Mouse (Mus musculus) gastrocnemius, postnatal 36 days (tissue): Measurements from ENCODE around the gene Ntmt1. TPM values are rescaled to one million over a fixed set of nuclear protein-coding genes. Genes with fewer than 3 reads are reported as not detected.

ENCODE experiments used
- DNase-seq, 2 experiments: peaks; one replicate each; pipeline ENCODE4 v3.0.0; 2022
- intact Hi-C: fragments of 180-260 bp; cut with DNase I; formaldehyde crosslinking; loops from one replicate; pipeline ENCODE4 v1.15.1; 2025
- long read RNA-seq, 2 experiments: library from polyadenylated mRNA; stranded (forward); transcript quantifications; one replicate each; pipeline ENCODE4 v2.0.0; 2021
- total RNA-seq, 2 experiments: library from RNA; stranded (reverse); gene quantifications; 2 replicates each; pipeline ENCODE4 v1.2.3; 2021

The Ntmt1 gene
- total RNA-seq: 10 to 100 TPM; 13.0 to 15.9 TPM
- long read RNA-seq, experiment 1, transcript Ntmt1-201 (4 exons, 1,387 nt): major isoform, 22 of 34 reads
- long read RNA-seq, experiment 1, partial matches to known transcripts: 3 of 34 reads
- long read RNA-seq, experiment 1, other reads (novel, unspliced or antisense): 7 of 34 reads
- long read RNA-seq, experiment 2, transcript Ntmt1-201 (4 exons, 1,387 nt): major isoform, 39 of 47 reads
- long read RNA-seq, experiment 2, partial matches to known transcripts: 0 of 47 reads
- long read RNA-seq, experiment 2, other reads (novel, unspliced or antisense): 6 of 47 reads

DNA sequence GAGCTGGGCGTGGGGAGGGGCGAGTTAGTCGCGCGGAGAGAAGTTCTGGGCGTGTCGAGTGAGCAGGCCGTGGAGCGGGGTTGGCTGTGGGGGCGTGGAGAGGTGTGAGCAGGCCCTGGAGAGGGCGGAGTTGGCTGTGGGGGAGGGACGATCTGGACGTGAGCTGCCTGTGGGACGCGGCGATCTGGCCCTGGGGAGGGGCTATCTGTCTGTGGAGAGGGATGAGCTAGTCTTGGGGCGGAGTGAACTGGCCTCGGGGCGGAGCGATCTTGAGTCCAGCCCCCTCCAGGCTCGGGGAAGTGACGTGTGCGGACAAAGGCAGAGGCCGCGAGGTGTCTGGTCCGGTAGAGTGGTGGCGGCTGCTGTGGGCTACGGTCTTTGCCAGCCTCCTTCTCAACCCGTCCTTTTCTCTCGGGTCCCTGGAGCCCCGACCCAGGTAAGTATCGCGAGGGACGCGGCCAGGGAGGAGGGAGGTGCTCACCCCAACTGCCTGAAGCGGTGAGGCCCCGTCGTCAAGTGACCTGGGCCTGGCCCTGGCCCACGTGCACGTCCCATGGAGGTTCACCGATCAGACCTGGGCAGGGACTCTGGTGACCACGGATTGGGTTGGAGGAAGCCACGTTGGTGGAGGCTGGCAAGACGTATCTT is at the start of gene Ntmt1:
Gene Ntmt1 (plus strand): TSS at position 179 of the 648 bp plus-strand sequence.
- intact Hi-C loops: no loop called here
- peak; percentile 98 to 100 for DNase-seq

DNA sequence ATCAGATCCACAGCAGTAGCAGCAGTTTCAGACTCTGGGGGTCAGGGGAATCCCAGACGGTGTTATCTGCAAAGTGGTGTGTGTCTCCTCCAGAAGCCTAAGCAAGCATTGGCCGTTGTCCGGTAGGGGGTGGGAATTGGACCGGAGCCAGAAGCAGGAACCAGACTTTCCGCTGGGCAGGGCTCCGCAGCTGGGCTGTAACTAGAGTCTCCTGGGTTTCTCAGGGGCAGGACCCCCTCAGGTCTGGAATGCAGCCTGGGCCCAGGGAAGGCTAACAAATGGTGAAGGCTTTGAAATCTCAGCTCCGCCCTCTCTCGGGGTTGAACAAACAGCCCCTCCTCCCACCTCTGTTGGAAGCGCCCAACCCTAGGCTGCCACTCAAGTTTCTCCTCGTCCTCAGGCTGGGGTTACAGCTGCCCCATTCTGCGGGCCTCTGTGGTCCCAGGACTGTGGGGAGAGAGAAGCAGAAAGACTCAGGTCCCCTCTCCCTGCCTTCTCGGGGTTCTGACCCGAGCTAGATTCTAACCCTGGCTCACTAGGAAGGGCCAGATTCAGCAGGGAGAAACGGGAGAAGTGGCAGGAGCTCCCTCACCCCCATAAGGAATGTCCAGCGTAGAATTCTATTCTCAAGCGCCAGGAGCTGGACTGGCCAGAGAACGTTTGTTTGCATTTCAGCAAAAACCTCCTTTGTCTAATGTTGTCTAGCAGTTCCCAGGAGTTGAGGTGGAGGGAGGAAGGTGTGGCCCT is 49.1 kb upstream of the Ntmt1 start:
- intact Hi-C loops: no loop called here
- DNase-seq: peak; percentile 90

DNA sequence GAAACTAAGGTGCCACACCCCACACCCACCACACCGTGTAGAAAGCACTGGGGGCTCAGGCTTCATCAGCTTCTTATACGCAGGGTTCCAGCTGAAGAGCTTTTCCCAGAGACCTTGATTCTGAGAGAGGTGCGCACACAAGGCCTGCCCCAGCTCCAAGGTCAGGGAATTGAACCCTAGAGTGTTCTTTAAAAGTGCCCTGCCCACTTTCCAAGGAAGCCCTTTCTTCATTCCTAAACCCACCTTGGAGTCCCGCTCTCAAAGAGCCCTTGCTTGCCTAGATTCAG is 48.6 kb upstream of the Ntmt1 start:
- DNase-seq: no peak
- intact Hi-C loops: no loop called here

DNA sequence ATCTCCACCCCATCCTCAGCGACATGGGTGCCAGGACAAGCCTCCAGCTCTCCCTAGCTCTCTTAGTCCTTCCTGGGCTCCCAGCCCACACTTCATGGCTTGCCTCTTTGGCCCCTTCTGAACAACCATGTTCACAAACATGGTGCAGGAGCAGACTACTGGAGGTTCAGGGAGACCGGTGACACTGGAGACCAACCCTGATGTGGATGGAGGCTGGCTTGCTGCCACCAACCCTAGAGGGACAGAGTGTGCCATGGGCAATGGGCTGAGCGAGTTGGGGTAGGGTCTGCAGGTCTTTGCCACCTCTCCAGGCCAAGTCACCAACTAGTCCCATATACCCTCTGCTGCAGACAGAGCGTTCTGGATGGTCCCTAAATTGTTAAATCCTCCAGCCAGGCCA is 48.2 kb upstream of the Ntmt1 start:
- no peak for DNase-seq
- intact Hi-C loops: no loop called here

DNA sequence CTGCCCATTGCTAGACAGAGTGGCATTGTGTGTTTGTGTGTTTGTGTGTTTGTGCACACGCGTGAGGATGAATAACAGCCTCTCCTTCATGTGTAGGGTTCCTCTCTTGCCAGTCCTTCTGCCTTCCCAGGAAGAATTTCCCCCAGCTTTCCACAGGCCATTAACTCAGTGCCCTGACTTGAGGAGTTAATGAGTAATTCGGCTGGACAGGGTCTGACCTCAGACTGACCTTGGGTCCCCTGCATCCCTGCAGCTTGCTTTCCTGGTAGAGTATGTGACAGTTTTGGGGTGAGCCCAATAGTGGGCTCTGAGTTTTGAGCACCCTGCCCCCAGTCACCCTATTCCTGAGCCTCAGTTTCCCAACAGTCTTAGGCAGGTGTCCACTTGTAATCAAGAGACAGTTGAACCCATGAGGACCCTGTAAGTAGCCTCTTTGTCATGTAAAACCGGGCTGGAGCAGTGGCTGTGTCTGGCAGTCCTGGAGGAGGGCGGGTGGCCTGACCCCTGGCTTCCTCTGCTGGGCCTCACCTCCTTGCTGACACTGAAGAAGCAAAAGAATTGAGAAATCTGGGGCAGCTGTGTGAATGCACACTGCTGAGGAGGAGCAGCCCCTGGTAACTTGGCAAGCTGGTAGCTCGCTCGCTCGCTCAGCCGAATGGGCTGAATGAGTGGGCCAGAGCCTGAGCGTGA is 47.6 kb upstream of the Ntmt1 start:
- intact Hi-C loops: no loop called here
- DNase-seq: no peak

DNA sequence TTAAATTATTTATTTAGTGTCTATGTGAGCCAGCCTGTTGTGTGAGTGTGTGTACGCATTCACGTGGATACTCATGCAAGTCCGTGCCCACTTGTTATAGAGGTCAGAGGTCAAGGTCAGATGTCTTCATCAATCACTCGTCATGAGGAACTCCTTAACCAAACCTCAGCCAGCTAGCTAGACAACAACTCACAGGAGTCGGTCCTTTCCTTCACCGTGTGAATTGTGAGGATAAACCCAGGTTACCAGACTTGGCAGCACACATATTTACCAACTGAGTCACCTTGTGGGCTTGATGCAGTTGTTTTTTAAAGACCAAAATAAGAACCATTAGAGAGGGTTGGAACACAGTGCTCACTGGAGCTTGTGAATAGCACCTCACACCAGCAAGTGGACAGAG is 46.9 kb upstream of the Ntmt1 start:
- intact Hi-C loops: no loop called here
- DNase-seq: no peak

DNA sequence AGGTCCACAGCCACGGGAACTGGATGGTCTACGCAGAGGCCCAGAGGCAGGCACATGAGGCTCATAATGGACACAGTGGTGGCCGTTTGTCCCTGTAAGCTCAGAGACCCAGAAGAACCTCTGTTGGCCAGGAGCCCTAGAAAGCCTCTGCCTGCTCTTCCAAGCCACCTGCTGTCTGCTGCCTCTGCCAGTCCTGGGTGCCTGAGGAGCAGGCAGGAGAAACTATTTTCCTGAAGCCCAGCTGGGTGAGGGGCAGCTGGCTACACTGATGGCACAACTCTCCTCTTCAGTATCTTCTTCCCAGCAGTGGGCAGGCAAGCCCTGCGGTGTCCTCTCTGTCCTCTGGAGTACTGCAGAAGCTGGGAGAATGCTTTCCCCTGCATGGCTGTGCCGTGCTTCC is 41.2 kb upstream of the Ntmt1 start:
- no peak for DNase-seq
- intact Hi-C loops: no loop called here

DNA sequence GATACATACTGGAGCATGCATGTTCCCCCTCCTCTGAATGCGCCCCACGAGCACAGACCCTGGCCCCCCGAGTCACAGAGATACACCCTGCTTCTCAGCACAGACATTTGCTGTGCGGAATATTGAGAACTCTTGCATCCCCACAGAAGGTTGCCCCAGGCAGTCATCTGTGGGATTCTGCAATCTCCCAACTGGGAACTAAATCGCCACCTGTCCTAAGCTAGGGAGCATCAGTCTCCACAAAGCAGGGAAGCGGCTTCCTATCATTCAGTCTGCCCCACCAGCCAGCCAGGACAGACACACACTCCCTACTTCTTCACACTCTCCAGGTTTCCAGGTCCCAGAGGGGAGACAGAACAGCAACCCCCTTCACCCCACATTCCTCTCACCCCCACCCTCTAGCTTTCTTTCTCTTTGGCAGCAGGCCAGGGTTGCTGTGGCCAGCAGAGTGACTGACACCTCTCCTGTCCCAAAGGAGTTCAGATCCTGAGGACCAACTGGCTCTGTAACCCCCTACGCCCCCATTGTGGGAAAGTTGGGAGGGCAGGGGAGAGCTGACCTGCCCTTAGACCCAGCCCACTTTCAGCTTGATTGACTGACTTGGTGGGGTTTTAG is 39.9 kb upstream of the Ntmt1 start:
- no peak for DNase-seq
- intact Hi-C loops: no loop called here

DNA sequence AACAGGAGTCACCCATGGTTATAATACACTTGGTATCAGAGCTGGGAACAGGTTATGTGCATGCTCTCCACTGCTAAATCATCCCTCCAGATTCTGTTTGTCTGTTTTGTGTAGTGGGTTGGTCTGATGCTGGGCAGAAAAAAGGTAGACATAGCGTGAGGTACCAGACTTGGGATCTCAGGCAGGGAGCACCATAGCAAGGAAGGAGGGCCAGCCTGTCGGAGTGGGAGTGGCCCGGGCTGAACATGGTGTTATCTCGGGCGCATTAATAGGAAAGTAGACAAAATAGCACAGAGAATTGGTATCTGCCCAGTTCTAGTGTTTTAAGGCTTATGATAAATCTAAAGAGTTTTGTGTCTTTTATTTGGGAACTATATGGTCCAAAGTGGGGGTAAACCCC is 39.1 kb upstream of the Ntmt1 start:
- no peak for DNase-seq
- intact Hi-C loops: no loop called here

DNA sequence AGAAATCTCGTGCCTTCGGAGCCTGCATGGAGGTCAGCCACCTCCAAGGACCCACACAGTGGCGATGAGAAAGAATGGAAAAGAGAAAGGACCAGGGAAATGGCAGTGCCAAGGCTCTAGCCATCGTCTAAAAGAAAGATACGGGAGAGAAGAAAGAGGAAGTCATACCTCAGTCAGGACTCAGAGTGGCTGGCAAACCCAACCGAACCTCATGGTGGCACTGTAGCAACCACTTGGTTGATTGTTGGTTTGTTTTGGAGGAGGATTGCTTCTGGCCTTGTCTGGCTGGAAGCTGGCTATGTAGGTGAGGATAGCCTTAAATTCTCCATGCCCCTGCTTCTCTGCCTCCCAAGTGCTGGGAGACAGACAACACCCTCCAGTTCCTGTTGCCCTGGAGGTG is 38.4 kb upstream of the Ntmt1 start:
- intact Hi-C loops: no loop called here
- DNase-seq: no peak

DNA sequence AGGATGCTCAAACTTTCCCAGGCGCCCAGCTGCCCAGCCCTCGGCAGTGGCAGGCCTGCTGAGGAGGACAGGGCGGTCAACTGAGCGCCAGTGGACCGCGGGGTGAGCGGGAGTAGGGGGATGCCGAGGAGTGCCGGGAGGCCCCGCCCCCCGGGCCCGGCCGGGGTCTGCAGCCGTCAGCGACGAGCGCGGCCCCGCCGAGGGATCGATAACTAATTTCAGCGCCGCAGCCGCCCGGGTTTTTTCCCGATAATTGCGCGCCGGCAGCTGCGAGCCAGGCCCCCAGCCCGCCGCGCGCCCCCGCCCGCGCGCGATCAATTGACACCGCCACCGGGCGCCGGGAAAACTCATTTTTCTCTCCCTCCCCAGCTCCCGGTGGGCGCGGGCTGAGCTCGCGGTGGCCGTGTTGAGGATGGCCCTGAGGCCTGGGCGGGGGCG is 36.2 kb upstream of the Ntmt1 start:
- DNase-seq: no peak
- intact Hi-C loops: loop anchor here (5.0 kb wide), 1 partner anchor 49 kb away; no protein-coding TSS in a partner anchor

DNA sequence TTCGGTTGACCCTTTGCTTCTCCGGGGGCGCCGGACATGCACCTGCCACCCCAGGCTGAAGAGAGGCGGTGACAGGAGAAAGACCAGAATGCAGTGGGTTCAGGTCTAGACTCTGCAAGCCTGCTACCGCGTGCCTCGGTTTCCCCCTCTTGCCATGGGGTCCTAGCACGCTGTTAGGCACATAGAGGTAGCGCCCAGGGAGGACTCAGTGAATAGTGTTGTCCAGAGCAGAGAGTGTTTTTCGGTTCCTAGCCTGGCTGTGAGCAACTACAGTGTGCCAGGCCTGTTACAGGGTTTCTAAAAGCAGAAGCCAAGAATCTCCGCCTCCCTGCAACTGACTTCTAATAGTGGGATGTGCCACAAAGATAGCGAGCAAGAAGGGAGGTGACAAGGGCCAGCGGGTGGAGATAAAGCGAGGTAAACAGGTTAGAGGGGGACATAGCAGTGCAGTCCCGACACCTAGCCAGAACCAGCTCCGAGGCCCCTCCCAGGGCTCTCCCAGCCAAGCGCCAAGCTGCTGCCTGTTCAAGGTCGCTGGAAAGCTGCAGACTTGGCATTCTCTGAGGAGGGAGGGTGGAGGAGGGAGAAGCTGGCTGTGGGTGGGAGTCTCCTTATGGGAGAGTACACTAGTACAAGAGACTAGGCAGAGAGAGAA is 35.7 kb upstream of the Ntmt1 start:
- intact Hi-C loops: loop anchor here (5.0 kb wide), 1 partner anchor 50 kb away; no protein-coding TSS in a partner anchor

DNA sequence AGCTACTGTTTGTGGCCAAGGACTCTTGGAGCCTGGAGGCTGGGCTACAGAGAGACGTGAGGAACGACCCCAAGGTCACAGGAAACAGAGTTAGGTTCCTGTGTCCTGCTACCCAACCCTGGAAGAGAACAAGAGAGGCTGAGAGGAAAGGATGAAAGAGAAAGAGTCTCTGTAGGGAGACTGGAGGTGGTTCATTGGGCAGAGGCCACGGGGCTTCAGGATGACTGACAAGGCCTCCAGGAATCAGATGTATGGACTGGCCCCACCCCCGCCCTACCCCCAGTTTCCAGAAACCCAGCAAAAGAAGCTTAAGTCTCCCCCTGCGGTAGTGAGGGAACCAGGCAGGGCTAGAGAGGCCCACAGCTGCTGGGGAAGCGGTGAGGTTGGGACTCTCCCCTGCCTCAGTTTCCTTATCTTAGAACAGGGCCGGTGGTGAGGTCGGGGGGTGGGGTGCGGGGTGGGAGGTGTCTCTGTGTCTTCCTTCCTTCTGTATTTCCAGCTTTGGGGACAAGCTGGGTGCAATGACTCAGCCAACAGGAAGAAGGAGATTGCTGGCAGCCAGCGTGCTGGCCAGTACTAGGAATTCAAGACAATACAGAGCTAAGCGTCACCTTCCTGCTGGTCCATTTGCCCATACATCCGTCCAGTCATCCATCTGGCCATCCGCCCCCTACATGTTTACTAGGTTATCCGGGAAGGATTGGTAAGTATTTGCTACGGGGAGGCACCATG is 34.9 kb upstream of the Ntmt1 start:
- intact Hi-C loops: loop anchor here (5.0 kb wide), 1 partner anchor 50 kb away; no protein-coding TSS in a partner anchor

More for the DNA sequence above, 35.7 kb upstream of the Ntmt1 start:
- peak; percentile 58 to 66 for DNase-seq

DNA sequence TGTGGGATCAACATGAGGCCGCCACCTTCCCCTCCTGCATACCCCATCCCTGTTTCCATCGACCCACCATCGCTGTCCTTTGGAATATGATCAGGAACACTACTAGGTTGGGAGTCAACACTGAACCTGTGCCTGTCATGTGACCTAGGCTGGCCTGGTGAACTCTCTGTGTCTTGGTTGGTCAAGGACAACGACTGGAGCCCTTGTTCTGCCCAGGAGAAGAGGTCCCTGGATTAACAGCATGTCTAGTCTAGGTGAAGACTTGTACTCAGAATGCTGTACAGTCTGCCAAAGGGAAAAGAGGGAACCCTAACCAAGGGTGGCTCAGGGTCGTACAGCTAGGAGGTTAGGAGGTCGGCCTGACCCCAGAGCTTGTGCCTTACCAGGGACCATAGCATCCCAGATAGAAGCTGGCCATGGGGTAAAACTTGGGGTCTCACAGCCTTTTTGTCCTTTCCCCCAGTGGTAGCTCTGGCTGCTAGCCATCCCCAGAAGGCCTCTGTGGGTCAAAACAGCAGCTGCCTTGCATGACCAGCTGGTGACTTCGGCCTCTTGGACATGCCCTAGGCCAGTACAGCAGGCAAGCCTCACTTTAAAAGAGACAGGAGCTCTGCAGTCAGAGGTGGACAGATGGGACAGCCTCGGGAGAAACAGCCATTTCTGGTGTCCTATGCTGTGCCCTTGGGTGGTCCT is 34.2 kb upstream of the Ntmt1 start:
- intact Hi-C loops: loop anchor here (5.0 kb wide), 1 partner anchor 51 kb away; no protein-coding TSS in a partner anchor
- no peak for DNase-seq

More for the DNA sequence above, 34.9 kb upstream of the Ntmt1 start:
- no peak for DNase-seq

DNA sequence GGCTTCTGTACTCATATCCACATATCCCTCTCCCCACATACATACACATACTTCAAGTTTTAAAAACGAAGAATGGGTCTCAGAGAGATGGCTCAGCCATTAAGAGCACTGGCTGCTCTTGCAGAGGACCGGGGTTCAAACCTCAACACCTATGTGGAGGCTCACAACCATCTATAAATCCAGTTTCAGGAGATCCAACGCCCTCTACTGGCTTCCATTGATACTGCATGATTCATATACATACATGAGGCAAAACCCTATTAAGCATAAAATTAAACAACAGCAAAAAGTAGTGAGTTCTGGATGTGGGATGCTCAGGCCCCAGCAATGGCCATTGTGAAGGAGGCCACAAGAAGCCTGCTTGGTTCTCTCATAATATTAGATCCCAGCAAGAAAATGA is 31.7 kb upstream of the Ntmt1 start:
- DNase-seq: no peak
- intact Hi-C loops: loop anchor here (5.0 kb wide), 1 partner anchor 119 kb away; no protein-coding TSS in a partner anchor

DNA sequence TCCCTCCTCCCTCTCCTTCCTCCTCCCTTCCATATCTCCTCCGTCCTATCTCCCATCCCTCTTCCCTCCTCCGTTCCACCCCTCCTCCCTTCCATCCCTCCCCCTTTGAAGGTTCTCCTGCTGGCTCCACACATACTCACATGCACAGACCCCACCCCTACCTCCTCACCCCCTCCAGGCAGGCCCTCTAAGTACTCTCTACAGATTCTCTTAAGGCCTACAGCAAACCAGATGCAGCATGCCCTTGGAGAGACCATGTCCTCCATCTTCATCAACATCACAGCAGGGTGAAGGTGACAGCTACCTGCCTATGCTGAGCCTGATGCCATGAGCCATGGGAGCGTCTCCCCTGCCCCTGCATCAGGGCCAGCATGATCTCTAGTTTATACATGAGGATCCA is 30.4 kb upstream of the Ntmt1 start:
- no peak for DNase-seq
- intact Hi-C loops: loop anchor here (5.0 kb wide), 1 partner anchor 120 kb away; no protein-coding TSS in a partner anchor

DNA sequence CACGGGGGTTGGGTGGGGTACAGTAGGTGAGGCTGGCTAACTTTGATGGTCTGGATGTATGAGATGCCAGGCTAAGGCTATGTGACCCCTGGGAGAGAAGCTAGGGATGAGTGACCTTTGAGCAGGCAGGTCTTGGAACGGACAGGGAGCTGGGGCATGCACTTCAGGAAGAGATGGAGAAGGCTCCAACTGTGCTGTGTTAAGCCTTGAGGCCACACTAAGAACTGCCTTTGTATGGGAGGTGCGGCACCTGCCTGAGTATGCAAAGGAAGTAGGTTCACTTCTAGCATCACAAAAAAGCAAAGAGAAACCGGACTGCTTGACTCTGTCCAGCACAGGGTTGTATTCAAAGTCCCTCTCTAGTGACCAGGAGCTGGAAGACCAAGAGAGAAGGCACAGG is 29.4 kb upstream of the Ntmt1 start:
- no peak for DNase-seq
- intact Hi-C loops: loop anchor here (5.0 kb wide), 1 partner anchor 121 kb away; no protein-coding TSS in a partner anchor

DNA sequence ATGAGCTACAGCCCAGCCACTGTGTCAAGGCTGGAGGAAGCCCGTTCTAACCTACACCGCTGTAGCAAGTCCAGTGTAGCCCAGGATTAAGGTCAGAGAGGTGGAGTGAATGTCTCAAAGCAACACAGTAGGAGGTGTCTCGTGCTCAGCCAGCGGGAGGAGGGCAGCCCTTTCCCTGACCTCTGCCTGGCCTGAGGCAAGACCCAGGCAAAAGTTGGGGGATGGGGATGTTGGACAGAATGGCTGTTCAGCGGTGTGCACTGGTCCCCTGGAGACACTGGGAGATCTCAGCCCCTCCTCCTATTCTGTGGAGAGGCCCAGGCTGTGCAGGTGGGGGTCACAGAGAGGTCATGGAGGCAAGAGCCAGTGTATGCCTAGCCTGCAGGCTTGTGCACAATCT is 28.4 kb upstream of the Ntmt1 start:
- DNase-seq: no peak
- intact Hi-C loops: loop anchor here (5.0 kb wide), 1 partner anchor 122 kb away; no protein-coding TSS in a partner anchor
